Mouse (Mus musculus) liver, postnatal 0 days (tissue): ENCODE data around the gene Ascl1.

ENCODE experiments used
- CTCF ChIP-seq: sonication (generic); IDR thresholded peaks from 2 replicates; pipeline ENCODE4 v1.5.1; 2016; ENCODE audit warnings: antibody characterized with exemption, low read depth
- EP300 ChIP-seq: IDR thresholded peaks from 2 replicates; pipeline ENCODE4 v1.6.1; 2016; ENCODE audit warnings: antibody characterized with exemption, low read depth, mild to moderate bottlenecking

GRCm38 (mm10) chr10:87477895-87478294, 15.6 kb downstream of the Ascl1 start:
- TF ChIP-seq EP300, result no peak
- no peak for TF ChIP-seq CTCF
